Mouse (Mus musculus) CD4-positive, CD25-positive, alpha-beta regulatory T cell, adult 2 months (primary cell): Measurements from ENCODE around the gene Wipf1.
"Not testable (repeated sequence)": the region's sequence is repeated elsewhere in the genome, so short reads cannot be mapped to it uniquely, and the experiment has no call there.

Source experiments
- DNase-seq: peaks from one replicate; pipeline ENCODE4 v3.0.0-alpha.2; 2012; ENCODE audit warnings: low read depth, low spot score

Wipf1 gene

DNA sequence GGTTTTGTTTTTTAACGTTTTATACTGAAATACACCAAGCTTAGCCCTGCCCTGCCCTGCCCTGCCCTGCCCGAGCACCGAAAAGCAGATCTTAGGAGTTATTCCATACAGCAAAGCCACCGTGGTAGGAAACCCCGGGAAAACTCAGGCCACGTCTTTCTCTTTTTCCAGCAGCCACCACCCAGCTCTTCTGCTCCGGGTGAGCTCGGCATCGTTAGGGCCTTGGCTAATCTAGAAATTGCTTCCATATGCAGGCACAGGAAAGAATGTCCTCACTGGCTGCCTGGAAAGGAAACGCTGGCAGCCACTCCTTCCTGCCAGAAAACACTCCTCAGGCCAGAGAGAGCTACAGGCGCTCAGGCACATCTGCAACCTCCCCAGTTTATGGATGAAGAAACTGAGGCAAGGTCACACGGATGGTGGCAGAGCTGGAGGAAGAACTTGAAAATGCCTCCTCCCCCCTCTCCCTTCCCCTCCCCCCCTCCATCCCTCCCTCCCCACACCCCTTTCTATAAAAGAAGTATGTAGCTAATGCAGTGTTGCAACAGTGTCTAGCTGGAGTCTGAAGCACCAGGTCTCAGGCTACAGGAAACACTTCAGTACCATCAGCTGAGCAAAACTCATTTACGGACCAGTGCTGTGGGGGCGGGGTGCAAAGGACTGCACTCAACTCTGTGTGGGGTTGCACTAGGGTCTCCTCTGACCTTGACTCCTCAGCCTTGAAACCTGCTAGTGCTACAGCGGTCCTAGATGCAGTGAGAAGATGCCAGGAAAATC is 20.1 kb downstream of the Wipf1 start:
- no peak for DNase-seq

DNA sequence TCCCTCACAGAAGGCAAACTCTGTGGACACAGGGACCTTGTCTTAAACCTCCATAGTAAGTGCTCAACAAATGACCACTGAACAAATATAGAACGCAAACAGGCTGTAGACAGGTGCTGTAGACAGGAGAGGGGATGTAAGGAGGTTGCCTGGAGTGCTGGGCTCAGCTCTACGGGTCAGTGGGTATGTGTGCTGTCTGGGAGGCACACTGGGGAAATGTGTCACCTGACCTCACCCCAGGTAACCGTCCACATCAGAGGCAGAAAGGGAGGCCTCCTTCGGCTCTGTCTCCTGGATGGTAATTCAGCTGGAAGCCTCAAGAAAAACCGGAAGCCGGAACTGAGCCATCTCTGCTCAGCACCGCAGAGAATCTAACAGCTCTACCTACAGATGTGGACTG is 21.6 kb downstream of the Wipf1 start:
- DNase-seq, result no peak

DNA sequence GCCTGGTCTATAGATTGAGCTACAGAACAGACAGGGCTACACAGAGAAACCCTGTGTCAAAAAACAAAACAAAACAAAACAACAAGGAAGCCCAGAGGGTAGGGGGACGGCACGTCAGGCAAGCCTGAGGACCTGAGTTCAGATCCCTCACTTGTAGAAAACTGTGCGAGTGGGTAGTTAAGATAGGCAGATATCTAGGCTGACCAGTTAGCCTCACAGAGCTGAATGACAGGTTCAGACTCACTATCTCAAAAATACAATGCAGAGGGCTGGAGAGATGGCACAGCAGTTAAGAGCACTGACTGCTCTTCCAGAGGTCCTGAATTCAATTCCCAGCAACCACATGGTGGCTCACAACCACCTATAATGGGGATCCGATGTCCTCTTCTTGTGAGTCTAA is 23.2 kb downstream of the Wipf1 start:
- DNase-seq, result not testable (repeated sequence)

- DNase-seq, result no peak
Measured at GRCm38 (mm10) chr2:73502863-73503429, 26.6 kb downstream of the Wipf1 start.

DNA sequence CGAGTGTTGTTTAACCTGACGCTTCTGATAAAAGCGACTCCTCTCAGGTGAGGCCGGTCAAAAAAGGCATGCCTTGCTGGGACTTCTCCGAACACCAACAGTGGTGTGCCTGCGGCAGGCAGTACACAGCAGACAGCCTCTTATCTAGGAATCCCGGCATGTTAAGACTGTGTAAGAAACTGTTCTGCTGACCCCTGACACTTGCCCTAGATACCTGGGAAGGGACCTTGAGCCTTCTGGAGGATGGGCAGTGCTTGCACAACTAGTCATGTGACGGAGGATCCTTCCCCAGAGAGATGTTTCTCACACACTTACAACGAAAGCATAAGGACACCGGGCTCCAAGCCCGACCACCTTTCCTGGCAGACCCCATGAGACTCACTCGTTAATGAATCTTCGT is 28.7 kb downstream of the Wipf1 start:
- DNase-seq, result no peak

- no peak for DNase-seq
Measured at GRCm38 (mm10) chr2:73498322-73498721, 31.2 kb downstream of the Wipf1 start.

GRCm38 (mm10) chr2:73497572-73497971 is 32.0 kb downstream of the Wipf1 start:
- DNase-seq, result no peak

GRCm38 (mm10) chr2:73496944-73497343 is 32.6 kb downstream of the Wipf1 start:
- no peak for DNase-seq

GRCm38 (mm10) chr2:73496329-73496685 is 33.2 kb downstream of the Wipf1 start:
- DNase-seq, result no peak

DNA sequence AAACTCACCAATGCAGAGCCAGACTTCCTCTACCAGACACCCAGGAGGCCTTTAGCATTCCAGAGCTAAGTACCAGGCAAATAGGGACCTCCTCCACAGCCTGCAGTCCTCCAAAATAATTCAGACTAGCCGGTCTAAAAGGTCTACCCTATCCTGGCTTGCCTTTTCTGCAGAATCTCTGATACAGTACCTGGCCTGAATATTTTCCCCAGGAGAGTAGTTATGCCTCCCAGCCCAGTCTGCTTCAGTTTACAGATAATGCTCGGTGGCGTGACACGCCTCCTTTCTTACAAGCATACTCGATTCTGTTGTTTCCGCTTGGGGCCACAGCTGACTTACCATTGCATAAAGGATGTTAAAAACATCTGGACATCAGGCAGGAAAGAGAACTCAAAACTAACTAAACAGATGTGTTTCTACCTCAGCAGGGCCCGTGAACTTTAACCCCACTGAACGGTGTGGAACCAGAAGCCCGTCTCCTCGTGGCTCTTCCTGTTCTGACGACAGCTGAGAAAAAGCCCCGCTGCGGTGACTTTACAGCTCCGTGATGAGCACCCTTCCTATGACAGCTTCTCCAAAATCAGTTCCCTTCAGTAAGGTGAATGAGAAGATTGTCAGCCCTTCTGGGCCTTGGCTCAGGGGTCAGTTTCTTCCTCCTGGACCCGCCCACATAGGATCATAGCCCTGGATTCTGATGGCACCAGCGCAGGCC is 33.8 kb downstream of the Wipf1 start:
- DNase-seq, result peak; percentile 84

DNA sequence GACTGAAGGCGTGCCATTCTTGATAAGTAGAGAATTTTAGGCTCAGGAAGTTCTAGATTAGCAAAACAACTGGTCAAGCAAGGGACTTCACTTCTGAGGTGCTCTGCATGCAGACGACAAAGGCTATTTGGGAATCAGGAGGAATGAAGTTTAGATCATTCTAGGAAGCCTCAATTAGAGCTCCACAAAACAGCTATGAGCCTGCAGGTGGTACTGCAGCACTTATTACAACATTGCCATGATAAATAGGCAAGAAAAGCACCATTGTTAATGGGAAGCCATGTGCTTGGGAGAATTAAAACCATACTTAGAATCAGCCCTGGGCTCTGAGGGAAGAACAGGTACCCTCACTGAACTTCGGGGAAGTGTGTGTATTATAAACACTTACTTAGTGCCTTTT is 36.0 kb downstream of the Wipf1 start:
- no peak for DNase-seq

DNA sequence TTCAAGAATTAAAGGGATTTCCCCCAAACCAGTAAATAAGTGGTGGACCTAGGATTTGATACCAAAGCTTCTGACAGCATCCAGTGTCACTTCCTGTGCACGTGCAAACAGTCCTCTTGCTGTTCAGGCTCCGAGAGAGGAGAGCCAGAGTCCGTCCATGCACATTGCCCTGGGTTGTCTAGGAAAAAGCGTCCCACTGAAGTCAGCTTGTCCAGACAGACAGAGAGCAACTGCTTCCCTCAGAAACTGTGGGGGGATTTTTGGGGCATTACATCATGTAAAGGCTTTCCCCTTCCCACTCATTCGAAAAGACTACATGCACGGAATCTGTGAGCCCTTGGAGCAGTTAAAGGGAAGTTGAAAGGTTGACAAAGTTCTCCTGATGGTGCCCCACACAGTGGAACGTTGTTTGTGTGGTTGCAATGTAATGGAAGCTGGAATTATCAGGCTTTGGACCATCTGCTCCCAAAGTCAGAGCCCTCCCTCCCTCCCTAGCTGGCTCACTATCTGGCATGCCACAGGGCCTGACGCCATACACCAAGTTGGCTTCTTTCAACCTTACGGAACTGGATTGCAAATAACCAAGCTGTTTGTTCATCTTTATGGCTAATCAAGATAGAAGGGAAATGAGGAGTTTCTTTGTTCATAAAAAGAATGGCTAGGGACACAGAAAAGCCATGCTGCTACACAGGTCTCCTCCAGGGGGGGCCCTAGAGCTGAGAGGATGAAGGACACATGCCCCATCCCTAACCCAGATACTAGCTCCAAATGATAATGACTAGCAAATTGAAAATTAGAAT is 37.9 kb downstream of the Wipf1 start:
- DNase-seq, result peak; percentile 80

DNA sequence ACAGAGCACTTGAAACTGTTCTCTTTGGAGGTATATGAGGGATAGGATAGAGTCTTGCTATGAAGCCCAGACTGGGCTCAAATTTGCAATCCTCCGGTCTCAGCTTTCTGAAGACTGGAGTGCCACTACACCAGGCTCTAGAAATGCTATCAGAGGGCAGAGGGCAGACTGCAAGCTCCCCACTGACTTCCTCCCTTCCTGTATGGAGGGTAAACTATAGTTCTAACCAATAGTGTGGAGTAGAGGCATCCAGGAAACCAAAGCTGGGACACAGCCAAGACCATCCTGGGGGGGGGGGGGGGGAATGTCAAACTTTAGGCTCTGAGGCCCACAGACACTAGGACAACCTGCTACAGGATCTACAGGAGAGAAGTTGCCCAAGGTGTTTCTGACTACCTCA is 39.1 kb downstream of the Wipf1 start:
- no peak for DNase-seq

GRCm38 (mm10) chr2:73486120-73486601 is 43.4 kb downstream of the Wipf1 start:
- DNase-seq, result peak; percentile 75

DNA sequence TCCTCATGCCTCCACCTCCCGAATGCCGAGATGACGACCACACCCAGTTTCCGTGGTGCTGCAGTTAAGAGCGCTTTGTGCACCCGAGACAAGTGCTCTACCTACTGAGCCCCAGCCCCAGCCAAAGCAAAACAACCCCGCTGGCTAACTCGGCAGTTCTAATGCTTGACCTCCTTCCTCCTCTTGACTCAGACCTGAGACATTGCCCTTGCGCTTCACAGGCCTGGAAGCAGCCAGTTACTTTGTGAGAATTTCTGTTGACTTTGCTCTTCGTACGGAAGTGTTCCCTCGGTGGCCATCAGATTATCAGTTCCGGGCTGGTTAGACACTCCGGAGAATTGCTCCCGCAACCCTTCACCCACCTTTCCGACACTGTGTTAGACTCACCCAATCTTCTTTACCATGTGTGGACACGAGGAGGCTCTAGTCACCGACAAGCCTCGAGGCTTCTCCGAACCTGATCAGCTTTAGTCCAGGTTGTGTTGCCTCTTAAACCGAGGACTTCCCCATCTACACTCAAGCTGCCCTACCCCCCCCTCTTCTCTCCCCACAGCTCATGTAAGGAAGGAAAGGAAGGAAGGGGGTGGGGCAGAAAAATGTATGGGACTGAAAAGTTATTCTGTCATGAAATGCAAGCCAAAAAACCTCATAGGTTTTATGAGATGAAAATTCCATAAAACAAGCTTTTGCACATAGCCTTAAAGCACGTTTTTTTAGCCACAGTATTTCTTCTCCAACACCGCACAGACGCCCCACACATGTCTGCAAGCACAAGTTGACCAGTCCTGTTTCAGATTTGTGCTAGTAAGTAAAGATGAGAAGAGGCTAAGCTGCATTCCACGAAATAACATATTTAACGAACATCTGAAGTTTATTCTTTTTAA is 44.1 kb downstream of the Wipf1 start:
- DNase-seq, result peak; percentile 74

GRCm38 (mm10) chr2:73484561-73485235 is 44.8 kb downstream of the Wipf1 start:
- DNase-seq, result peak; percentile 39

DNA sequence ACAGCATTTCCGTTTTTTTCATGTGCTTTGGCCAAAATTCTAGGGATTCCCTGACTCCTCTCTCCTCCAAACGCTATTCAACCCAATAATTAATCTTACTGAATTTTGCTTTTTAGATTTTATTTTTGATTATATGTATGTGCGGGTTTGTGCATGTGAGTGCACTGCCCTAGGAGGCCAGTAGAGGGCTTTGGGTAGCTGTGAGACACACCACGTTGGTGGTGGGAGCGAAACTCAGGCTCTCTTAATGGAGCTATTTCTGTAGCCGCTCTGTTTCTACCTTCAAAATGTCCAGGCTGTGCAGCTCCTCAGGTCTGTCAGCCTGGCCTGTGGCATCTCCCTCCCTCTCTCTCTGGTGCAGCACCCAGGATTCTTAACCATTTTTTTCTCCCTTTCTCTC is 50.7 kb downstream of the Wipf1 start:
- DNase-seq, result no peak

- no peak for DNase-seq
Measured at GRCm38 (mm10) chr2:73477501-73477900, 52.0 kb downstream of the Wipf1 start.

- no peak for DNase-seq
Measured at GRCm38 (mm10) chr2:73475519-73475918, 54.0 kb downstream of the Wipf1 start.

DNA sequence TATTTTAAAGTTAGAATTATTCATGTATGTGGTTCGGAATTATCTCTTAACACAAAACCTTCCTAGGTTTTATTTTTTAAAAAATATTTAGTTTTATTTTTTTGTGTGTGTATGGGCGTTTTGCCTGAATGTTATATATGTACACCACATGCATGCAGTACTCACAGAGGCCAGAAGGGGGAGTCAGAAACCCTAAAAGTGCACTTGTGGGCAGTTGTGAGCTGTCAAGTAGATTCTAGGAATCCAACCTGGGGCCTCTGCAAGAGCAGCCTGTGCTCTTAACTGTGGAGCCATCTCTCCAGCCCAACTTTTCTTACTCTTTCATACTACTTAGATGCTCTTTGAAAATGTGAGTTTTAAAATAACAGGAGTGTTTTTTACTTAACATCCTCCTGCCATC is 57.4 kb downstream of the Wipf1 start:
- DNase-seq, result peak; percentile 68
